Mouse (Mus musculus): ENCODE results near the gene Fbxo44. TPM values are rescaled to one million over a fixed set of nuclear protein-coding genes. Genes with fewer than 3 reads are reported as not detected.
"Not testable (repeated sequence)": the region's sequence is repeated elsewhere in the genome, so short reads cannot be mapped to it uniquely, and the experiment has no call there.

Gene Fbxo44
- polyA plus RNA-seq, 1 experiment from 2014 or later: 11.9 TPM

DNA sequence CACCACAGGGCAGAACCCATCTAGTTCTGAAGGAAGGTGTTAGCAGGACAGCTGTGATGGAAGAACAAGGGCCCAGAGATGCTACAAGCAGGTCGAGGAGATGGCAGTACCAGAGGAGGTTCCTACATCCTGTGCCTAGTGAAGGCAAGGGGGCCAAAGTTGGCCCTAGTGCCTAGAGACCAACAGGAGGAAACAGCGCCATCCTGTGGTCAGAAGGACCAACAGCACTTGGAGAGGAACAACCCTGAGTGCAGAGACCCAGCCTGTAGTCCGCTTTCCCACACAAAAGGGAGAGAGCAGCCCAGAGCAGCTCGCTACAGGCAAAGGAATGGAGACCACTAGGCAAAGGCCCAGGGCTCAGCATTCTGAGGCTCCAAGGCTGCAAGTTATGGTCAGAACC is 25.5 kb upstream of the Fbxo44 start:
- Histone ChIP-seq H3K4me3 (ENCODE audit: low read depth, low read length) (no peak overlapping the region), H3K9me3 (ENCODE audit: control insufficient read depth, low read depth, low read length) (no peaks in the 10 kb centered on the region), H3K4me2 (replicated peaks; ENCODE audit: low read depth, low read length) (no peak overlapping the region), H3K27me3 (ENCODE audit: control insufficient read depth, insufficient read depth, low read length) (no peaks in the 10 kb centered on the region), H3K9ac (replicated peaks; ENCODE audit: low read depth, low read length) (no peak overlapping the region), H3K36me3 (ENCODE audit: control insufficient read depth, insufficient read depth, low read length) (no peaks in the 10 kb centered on the region), H3K4me1 (ENCODE audit: control insufficient read depth, insufficient read depth, low read length) (no peaks in the 10 kb centered on the region), H3K27ac (ENCODE audit: low read length) (no peak overlapping the region)
- 67% methylated on average over 4 of the region's 4 CpGs for WGBS
- ATAC-seq (ENCODE audit: insufficient number of reproducible peaks, insufficient read depth, low FRiP score, low read depth): no peak

DNA sequence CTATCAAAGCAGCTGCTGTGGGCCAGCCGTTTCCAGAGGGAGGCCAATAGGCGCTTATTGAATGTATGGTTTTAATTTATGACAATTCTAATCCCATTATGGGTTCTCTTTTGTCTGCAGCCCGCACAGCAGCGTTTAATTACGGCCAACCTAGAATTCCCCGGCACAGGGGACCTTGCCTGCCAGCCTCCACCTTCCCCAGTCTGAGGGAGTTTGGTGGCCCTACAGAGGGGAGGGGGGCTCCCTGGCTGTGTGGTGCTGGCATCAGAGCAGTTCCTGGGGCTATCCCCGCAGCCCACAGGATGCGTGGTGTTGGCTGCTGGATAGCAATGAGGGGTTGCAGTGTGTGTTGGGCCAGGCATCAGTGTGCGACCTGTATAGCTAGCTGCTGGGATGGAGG is 24.3 kb upstream of the Fbxo44 start:
- Histone ChIP-seq H3K27me3 (ENCODE audit: control insufficient read depth, insufficient read depth, low read length) (no peaks in the 10 kb centered on the region), H3K4me2 (replicated peaks; ENCODE audit: low read depth, low read length) (no peak overlapping the region), H3K36me3 (ENCODE audit: control insufficient read depth, insufficient read depth, low read length) (no peaks in the 10 kb centered on the region), H3K4me1 (ENCODE audit: control insufficient read depth, insufficient read depth, low read length) (no peaks in the 10 kb centered on the region), H3K4me3 (ENCODE audit: low read depth, low read length) (no peak overlapping the region), H3K9me3 (ENCODE audit: control insufficient read depth, low read depth, low read length) (no peaks in the 10 kb centered on the region), H3K9ac (replicated peaks; ENCODE audit: low read depth, low read length) (no peak overlapping the region), H3K27ac (ENCODE audit: low read length) (no peak overlapping the region)
- 66% methylated on average over 9 of the region's 9 CpGs for WGBS
- ATAC-seq (ENCODE audit: insufficient number of reproducible peaks, insufficient read depth, low FRiP score, low read depth): no peak; the same call in 1 of the 2 replicates

DNA sequence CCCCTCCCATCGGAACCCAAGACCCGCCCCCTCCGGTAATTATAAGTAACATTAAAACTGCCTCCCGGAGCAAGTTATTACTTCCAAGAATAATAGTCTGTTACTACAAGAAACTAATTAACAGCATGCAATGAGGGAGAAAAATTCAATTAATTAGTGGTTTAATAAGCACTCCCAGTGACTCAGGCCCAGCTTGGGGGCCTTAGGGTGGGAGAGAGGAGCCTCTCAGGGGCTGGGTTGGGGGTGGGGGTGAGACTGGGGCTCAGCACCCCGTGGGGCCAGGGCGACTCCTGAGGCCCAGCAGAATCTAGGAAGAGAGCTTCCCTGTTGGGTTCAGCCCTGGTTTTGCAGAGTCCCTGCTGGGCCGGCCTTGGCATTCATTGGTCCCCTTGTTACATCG is 22.1 kb upstream of the Fbxo44 start:
- ATAC-seq (ENCODE audit: insufficient number of reproducible peaks, insufficient read depth, low FRiP score, low read depth): no peak
- no peaks in the 10 kb centered on the region for H3K27me3 ChIP-seq (ENCODE audit: control insufficient read depth, insufficient read depth, low read length)
- H3K9ac ChIP-seq (replicated peaks; ENCODE audit: low read depth, low read length): no peak overlapping the region
- no peaks in the 10 kb centered on the region for H3K4me1 ChIP-seq (ENCODE audit: control insufficient read depth, insufficient read depth, low read length)
- H3K9me3 ChIP-seq (ENCODE audit: control insufficient read depth, low read depth, low read length): no peaks in the 10 kb centered on the region
- H3K4me2 ChIP-seq (replicated peaks; ENCODE audit: low read depth, low read length): no peak overlapping the region
- no peak overlapping the region for H3K4me3 ChIP-seq (ENCODE audit: low read depth, low read length)
- H3K27ac ChIP-seq (ENCODE audit: low read length): no peak overlapping the region
- WGBS: 36% methylated on average over 8 of the region's 8 CpGs
- no peaks in the 10 kb centered on the region for H3K36me3 ChIP-seq (ENCODE audit: control insufficient read depth, insufficient read depth, low read length)

DNA sequence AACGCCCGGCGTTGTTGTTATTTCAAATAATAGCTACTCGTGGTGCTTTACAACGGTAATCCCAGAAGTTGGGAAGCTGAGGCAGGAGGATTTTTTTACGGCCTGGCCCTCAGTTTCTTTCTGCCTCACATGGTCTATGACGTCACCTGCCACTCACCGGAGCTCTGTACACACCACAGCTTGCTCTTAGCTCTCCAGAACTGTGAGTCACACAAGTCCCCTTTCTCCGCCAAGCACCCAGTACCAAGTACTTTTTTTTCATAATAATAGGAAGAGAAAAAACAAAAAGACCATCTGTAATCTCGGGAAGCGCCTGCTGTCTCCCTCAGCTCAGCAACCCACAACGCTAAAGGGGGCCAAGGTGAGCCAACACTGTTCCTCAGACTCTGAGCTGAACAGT is 21.2 kb upstream of the Fbxo44 start:
- no peak for ATAC-seq (ENCODE audit: insufficient number of reproducible peaks, insufficient read depth, low FRiP score, low read depth)
- Histone ChIP-seq H3K36me3 (ENCODE audit: control insufficient read depth, insufficient read depth, low read length) (no peaks in the 10 kb centered on the region), H3K27ac (ENCODE audit: low read length) (no peak overlapping the region), H3K9me3 (ENCODE audit: control insufficient read depth, low read depth, low read length) (no peaks in the 10 kb centered on the region), H3K4me3 (ENCODE audit: low read depth, low read length) (no peak overlapping the region), H3K9ac (replicated peaks; ENCODE audit: low read depth, low read length) (no peak overlapping the region), H3K4me2 (replicated peaks; ENCODE audit: low read depth, low read length) (no peak overlapping the region), H3K4me1 (ENCODE audit: control insufficient read depth, insufficient read depth, low read length) (no peaks in the 10 kb centered on the region), H3K27me3 (ENCODE audit: control insufficient read depth, insufficient read depth, low read length) (no peaks in the 10 kb centered on the region)
- 88% methylated on average over 12 of the region's 12 CpGs for WGBS

DNA sequence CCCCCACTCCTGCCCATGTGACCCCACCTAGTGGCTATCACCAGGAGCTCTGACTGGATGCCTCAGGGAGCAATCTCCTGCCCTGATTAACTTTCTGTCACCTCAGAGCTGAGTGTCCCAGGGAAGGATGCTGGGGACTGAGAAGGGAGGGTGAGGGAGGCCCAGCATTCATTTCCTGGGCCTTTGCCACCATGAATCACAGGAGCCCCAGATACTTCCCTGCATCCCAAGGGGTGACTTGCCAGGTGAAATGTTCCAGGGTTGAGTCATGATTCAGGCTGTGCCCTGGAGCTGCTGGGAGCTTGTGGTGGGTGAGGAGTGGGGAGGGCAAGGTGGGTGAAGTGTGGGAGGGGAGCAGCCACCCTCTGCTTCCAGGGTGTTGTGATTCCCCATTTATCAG is 17.4 kb upstream of the Fbxo44 start:
- Histone ChIP-seq H3K4me2 (replicated peaks; ENCODE audit: low read depth, low read length) (no peak overlapping the region), H3K4me1 (ENCODE audit: control insufficient read depth, insufficient read depth, low read length) (no peaks in the 10 kb centered on the region; the same call in 1 of the 2 replicates), H3K9me3 (ENCODE audit: control insufficient read depth, low read depth, low read length) (no peaks in the 10 kb centered on the region), H3K27me3 (ENCODE audit: control insufficient read depth, insufficient read depth, low read length) (peaks cover 28% of the 10 kb centered on the region), H3K36me3 (ENCODE audit: control insufficient read depth, insufficient read depth, low read length) (no peaks in the 10 kb centered on the region), H3K27ac (ENCODE audit: low read length) (no peak overlapping the region), H3K4me3 (ENCODE audit: low read depth, low read length) (no peak overlapping the region), H3K9ac (replicated peaks; ENCODE audit: low read depth, low read length) (no peak overlapping the region)
- no peak for ATAC-seq (ENCODE audit: insufficient number of reproducible peaks, insufficient read depth, low FRiP score, low read depth)

DNA sequence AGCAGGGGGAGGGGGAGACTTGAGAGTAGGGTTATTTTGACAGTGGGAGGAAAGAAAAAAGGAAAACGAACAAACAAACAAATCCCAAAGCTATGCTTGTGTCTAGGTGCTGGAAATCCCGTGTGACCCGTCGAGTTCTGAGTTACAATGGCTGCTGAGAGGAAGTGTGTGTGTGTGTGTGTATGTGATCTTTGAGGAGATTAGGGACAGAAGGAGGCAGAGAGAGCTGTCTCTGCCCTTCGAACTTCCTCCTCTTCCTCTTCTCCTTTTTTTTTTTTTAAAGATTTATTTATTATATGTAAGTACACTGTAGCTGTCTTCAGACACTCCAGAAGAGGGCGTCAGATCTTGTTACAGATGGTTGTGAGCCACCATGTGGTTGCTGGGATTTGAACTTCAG is 16.3 kb upstream of the Fbxo44 start:
- not testable (repeated sequence) for ATAC-seq (ENCODE audit: insufficient number of reproducible peaks, insufficient read depth, low FRiP score, low read depth); H3K4me2 ChIP-seq (replicated peaks; ENCODE audit: low read depth, low read length); H3K9me3 ChIP-seq (ENCODE audit: control insufficient read depth, low read depth, low read length); H3K4me3 ChIP-seq (ENCODE audit: low read depth, low read length); H3K9ac ChIP-seq (replicated peaks; ENCODE audit: low read depth, low read length); H3K36me3 ChIP-seq (ENCODE audit: control insufficient read depth, insufficient read depth, low read length); H3K4me1 ChIP-seq (ENCODE audit: control insufficient read depth, insufficient read depth, low read length); H3K27ac ChIP-seq (ENCODE audit: low read length)
- peaks cover 37% of the 10 kb centered on the region for H3K27me3 ChIP-seq (ENCODE audit: control insufficient read depth, insufficient read depth, low read length)
- 72% methylated on average over 5 of the region's 6 CpGs for WGBS

DNA sequence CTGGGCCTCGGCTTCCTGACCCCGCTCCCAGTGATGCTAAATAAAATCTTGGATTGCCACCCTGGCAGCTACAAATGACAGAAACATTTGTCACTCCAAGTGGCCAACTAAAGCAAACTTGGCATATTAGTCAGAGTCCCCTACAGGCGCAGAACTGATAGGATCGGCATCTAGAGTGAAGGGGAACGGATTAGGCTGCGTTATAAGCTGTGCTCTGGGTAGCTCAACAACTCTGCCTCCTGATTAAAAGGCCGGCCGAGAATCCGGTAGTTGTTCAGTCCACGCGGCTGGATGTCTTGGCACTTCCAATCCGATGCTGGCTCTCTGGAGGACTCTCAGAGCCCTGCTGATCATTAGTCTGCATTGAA is 14.2 kb upstream of the Fbxo44 start:
- Histone ChIP-seq H3K4me3 (ENCODE audit: low read depth, low read length) (no peak overlapping the region), H3K4me2 (replicated peaks; ENCODE audit: low read depth, low read length) (no peak overlapping the region), H3K9me3 (ENCODE audit: control insufficient read depth, low read depth, low read length) (no peaks in the 10 kb centered on the region), H3K9ac (replicated peaks; ENCODE audit: low read depth, low read length) (no peak overlapping the region), H3K27ac (ENCODE audit: low read length) (no peak overlapping the region), H3K4me1 (ENCODE audit: control insufficient read depth, insufficient read depth, low read length) (no peaks in the 10 kb centered on the region; the same call in 1 of the 2 replicates), H3K27me3 (ENCODE audit: control insufficient read depth, insufficient read depth, low read length) (peaks cover 42% of the 10 kb centered on the region), H3K36me3 (ENCODE audit: control insufficient read depth, insufficient read depth, low read length) (no peaks in the 10 kb centered on the region)
- WGBS: 19% methylated on average over 12 of the region's 12 CpGs
- no peak for ATAC-seq (ENCODE audit: insufficient number of reproducible peaks, insufficient read depth, low FRiP score, low read depth)

DNA sequence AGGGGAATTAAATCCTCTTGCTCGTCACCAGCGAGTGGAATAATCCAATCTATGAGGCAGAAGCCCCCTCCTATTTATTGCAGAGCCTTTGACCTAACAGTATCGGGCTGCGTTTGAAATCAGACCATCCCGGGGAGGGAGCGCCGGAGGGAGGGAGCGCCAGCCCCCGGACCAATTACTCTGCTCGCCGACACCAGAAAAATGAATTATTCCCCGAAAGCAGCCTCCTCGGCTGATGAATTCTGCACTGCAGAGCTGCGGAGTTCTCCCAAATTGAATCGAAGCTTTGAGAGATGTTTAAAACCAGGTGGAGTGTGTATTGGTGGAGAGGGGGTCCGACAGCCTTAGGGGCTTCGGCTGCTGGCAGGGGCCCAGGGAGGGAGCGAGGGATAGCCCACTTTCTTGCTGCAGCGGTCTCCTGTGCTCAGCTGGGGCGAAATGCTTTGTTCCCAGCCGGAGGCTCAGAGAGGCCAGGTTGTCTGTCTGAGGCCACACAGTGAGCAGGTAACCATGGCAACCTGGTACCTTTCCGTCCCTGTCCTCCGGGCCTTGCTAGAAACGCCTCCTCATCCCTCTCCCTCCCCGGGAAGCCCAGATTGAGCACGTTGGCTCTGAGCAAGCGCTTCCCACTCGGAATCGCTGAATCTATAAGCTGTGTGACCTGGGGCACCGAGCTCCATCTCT is 13.7 kb upstream of the Fbxo44 start:
- Histone ChIP-seq H3K36me3 (ENCODE audit: control insufficient read depth, insufficient read depth, low read length) (no peaks in the 10 kb centered on the region), H3K27me3 (ENCODE audit: control insufficient read depth, insufficient read depth, low read length) (peaks cover 42% of the 10 kb centered on the region), H3K27ac (ENCODE audit: low read length) (no peak overlapping the region), H3K4me2 (replicated peaks; ENCODE audit: low read depth, low read length) (no peak overlapping the region), H3K4me1 (ENCODE audit: control insufficient read depth, insufficient read depth, low read length) (no peaks in the 10 kb centered on the region; the same call in 1 of the 2 replicates), H3K9me3 (ENCODE audit: control insufficient read depth, low read depth, low read length) (no peaks in the 10 kb centered on the region), H3K4me3 (ENCODE audit: low read depth, low read length) (no peak overlapping the region), H3K9ac (replicated peaks; ENCODE audit: low read depth, low read length) (no peak overlapping the region)
- 2% methylated on average over 30 of the region's 30 CpGs for WGBS
- no peak for ATAC-seq (ENCODE audit: insufficient number of reproducible peaks, insufficient read depth, low FRiP score, low read depth)

DNA sequence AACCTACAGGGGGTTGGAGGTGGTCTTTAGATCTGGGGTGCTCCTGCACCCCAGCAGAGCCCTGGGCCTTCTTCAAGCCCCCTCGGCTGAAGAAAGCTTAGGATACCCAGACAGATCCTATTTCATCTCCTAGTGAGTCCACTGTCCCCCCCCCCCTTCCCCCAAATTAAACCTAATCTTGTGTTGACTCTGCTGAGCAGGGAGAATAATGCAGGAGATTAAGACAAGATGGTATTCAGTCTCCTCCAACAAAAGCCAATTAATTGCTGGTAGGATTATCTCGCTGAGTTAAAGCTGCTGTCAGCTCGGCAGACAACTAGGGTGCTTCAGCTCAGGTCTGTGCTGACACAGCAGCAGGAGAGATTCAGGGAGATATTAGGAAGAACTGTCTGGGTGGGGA is 11.0 kb upstream of the Fbxo44 start:
- Histone ChIP-seq H3K36me3 (ENCODE audit: control insufficient read depth, insufficient read depth, low read length) (no peaks in the 10 kb centered on the region), H3K9ac (replicated peaks; ENCODE audit: low read depth, low read length) (no peak overlapping the region), H3K4me1 (ENCODE audit: control insufficient read depth, insufficient read depth, low read length) (no peaks in the 10 kb centered on the region; the same call in 1 of the 2 replicates), H3K27ac (ENCODE audit: low read length) (no peak overlapping the region), H3K9me3 (ENCODE audit: control insufficient read depth, low read depth, low read length) (no peaks in the 10 kb centered on the region), H3K27me3 (ENCODE audit: control insufficient read depth, insufficient read depth, low read length) (peaks cover 47% of the 10 kb centered on the region), H3K4me3 (ENCODE audit: low read depth, low read length) (no peak overlapping the region), H3K4me2 (replicated peaks; ENCODE audit: low read depth, low read length) (no peak overlapping the region)
- no peak for ATAC-seq (ENCODE audit: insufficient number of reproducible peaks, insufficient read depth, low FRiP score, low read depth)
- 36% methylated on average over 3 of the region's 3 CpGs for WGBS
